Mouse (Mus musculus): ENCODE measurements around the gene Fam199x.

- no peak for TF ChIP-seq MAX (IDR thresholded peaks at IDR 0.05; ENCODE audit: low read length)
- TF ChIP-seq CTCF (conservative IDR thresholded peaks at IDR 0.05 in 1 of 2, IDR thresholded peaks at IDR 0.05 in 1 of 2; ENCODE audit: low read depth in 2 of 2, low read length in 2 of 2) = no peak
Measured at GRCm38 (mm10) chrX:137104531-137104930, 55.1 kb downstream of the Fam199x start.

Measured in CH12.LX (cell line).